Mouse (Mus musculus): ENCODE measurements around the gene Mocs3. TPM values are rescaled to one million over a fixed set of nuclear protein-coding genes. Genes with fewer than 3 reads are reported as not detected.

Mocs3 gene
- polyA plus RNA-seq, 1 experiment from 2014 or later: 4.2 TPM

- Histone ChIP-seq H3K4me1 (peaks cover 33% of the 10 kb centered on the region), H3K36me3 (peaks cover 67% of the 10 kb centered on the region), H3K4me2 (peak within 1 kb of the TSS; percentile 89), H3K9ac (peak within 1 kb of the TSS; percentile 100), H3K27me3 (replicated peaks) (no peaks in the 10 kb centered on the region), H3K27ac (replicated peaks) (peak within 1 kb of the TSS; percentile 99), H3K4me3 (peak within 1 kb of the TSS; percentile 99), H3K9me3 (no peaks in the 10 kb centered on the region)
- peak; percentile 85 for ATAC-seq (ENCODE audit: extremely low read depth, insufficient number of reproducible peaks, low FRiP score, low TSS enrichment)
- under 1% methylated on average over 70 of the region's 89 CpGs for WGBS
Measured at GRCm38 (mm10) chr2:168206725-168207644, 23.4 kb upstream of the Mocs3 start, which contains the start of gene Adnp. Gene Adnp, minus strand, starts transcription at chr2:168207112.

DNA sequence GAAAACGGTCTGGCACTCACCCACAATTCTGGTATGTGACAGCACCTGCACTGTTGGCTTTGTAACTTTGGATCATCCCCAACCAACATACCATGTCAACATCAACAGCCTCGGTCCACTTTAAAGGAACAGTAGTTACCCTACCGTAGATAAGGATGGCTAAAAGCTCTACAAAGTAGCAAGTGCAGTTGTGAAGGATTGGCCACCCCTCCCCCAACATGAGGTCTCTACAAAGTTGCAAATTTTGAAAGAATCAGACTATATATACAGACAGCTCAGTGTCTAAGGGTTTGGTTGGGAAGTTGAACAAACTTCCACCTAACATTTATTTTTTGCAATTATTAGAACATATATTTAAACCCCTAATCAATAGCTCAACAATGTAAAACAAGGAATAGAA lies 22.5 kb upstream of the Mocs3 start:
- Histone ChIP-seq H3K9me3 (no peaks in the 10 kb centered on the region), H3K4me2 (peak overlapping the region; percentile 70), H3K4me1 (peaks cover 24% of the 10 kb centered on the region), H3K4me3 (peak overlapping the region; percentile 99; the same call in 1 of the 2 replicates), H3K27ac (replicated peaks) (peak overlapping the region; percentile 99), H3K27me3 (replicated peaks) (no peaks in the 10 kb centered on the region), H3K36me3 (peaks cover 67% of the 10 kb centered on the region), H3K9ac (peak overlapping the region; percentile 100; the same call in 1 of the 2 replicates)
- 91% methylated on average over 3 of the region's 3 CpGs for WGBS
- ATAC-seq (ENCODE audit: extremely low read depth, insufficient number of reproducible peaks, low FRiP score, low TSS enrichment): no peak

DNA sequence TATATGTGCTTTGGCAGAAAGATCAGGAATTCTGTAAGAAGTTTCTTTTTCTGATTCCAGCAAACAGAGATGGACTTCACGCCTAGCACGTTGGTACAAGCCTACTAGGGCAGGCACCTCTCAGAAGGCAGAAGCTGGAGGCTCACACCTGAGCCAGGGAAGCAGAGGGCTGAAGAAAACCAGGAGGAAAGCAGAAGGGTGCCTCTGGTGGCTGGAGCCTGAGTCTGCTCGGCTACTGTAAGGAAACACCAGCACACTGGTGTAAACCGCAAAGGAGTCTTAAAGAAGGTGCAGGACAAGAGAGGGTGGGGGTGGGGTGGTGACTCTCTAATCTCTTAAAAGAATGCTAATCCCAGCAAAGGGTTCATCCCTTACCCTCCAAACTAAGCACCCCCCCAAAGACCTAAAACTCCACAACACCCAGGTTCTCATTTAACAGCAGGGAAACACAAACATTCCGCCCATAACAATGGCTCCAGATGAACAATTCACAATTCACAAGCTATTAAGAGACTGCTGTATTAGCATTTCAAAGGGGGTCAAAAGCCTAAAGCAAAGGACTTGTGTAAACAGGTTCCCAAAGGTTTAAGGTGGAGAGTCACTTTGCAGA lies 16.5 kb upstream of the Mocs3 start:
- WGBS: 57% methylated on average over 5 of the region's 5 CpGs
- no peak overlapping the region for H3K9ac ChIP-seq
- H3K27me3 ChIP-seq (replicated peaks): no peaks in the 10 kb centered on the region
- no peak overlapping the region for H3K27ac ChIP-seq (replicated peaks)
- H3K4me3 ChIP-seq: no peak overlapping the region
- ATAC-seq (ENCODE audit: extremely low read depth, insufficient number of reproducible peaks, low FRiP score, low TSS enrichment): no peak
- H3K9me3 ChIP-seq: no peaks in the 10 kb centered on the region
- H3K4me1 ChIP-seq: no peaks in the 10 kb centered on the region
- H3K36me3 ChIP-seq: peaks cover 95% of the 10 kb centered on the region
- H3K4me2 ChIP-seq: no peak overlapping the region

- no peak overlapping the region for H3K9ac ChIP-seq
- peaks cover 82% of the 10 kb centered on the region for H3K36me3 ChIP-seq
- H3K4me3 ChIP-seq: no peak overlapping the region
- no peaks in the 10 kb centered on the region for H3K9me3 ChIP-seq
- H3K27me3 ChIP-seq (replicated peaks): no peaks in the 10 kb centered on the region
- no peak overlapping the region for H3K27ac ChIP-seq (replicated peaks)
- no peak for ATAC-seq (ENCODE audit: extremely low read depth, insufficient number of reproducible peaks, low FRiP score, low TSS enrichment)
- H3K4me1 ChIP-seq: peaks cover 6% of the 10 kb centered on the region
- 83% methylated on average over 6 of the region's 6 CpGs for WGBS
- no peak overlapping the region for H3K4me2 ChIP-seq
Measured at GRCm38 (mm10) chr2:168223326-168223725, 7.1 kb upstream of the Mocs3 start.

DNA sequence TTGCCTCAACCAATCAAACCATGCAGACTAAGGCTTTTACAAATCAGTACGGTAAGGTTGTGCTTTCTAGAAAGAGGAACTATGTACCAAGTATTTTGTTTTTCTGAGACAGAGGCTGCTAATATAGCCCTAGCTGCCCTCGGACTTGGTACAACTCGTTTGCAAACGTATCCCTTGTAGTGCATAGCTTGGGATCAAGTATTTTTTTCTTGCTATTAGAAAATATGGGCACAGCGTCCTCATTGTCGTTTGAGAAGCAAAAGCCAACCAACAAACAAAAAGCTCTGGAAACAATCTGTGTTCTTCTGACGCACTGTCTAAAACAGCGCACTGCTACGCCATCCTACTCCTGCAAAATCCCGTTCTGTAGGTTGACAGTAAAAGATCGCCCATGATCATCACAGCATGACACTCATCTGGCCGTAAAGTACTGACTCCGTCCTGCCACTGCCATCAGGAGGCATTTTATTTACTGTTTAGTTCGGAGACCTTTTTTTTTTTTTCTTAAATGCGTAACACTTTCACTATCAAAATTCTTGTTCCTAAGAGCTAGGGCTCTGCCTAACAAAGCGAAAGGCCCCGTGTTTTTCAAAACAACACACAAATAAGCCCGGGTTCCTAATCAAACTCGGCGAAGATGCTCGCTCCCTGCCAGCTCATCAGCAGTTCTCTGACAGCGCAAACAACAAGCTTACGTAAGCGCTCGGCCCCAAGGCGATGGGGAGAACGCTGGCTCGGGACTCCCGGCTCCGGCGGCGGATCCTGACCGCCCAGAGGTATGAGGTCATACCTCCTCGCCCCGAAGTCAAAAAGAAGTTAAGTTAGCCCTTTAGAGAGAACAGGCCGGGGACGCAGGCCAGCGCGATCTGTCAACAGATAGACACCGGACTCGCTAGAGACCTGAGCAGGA lies 1.1 kb upstream of the Mocs3 start:
- Histone ChIP-seq H3K4me1 (peaks cover 33% of the 10 kb centered on the region), H3K27ac (replicated peaks) (peak overlapping the region; percentile 95), H3K4me3 (peak overlapping the region; percentile 100), H3K9me3 (no peaks in the 10 kb centered on the region), H3K4me2 (peak overlapping the region; percentile 99), H3K9ac (peak overlapping the region; percentile 98), H3K27me3 (replicated peaks) (no peaks in the 10 kb centered on the region), H3K36me3 (peaks cover 58% of the 10 kb centered on the region)
- 16% methylated on average over 41 of the region's 41 CpGs for WGBS
- peak; percentile 11; the same call in 1 of the 2 replicates for ATAC-seq (ENCODE audit: extremely low read depth, insufficient number of reproducible peaks, low FRiP score, low TSS enrichment)

DNA sequence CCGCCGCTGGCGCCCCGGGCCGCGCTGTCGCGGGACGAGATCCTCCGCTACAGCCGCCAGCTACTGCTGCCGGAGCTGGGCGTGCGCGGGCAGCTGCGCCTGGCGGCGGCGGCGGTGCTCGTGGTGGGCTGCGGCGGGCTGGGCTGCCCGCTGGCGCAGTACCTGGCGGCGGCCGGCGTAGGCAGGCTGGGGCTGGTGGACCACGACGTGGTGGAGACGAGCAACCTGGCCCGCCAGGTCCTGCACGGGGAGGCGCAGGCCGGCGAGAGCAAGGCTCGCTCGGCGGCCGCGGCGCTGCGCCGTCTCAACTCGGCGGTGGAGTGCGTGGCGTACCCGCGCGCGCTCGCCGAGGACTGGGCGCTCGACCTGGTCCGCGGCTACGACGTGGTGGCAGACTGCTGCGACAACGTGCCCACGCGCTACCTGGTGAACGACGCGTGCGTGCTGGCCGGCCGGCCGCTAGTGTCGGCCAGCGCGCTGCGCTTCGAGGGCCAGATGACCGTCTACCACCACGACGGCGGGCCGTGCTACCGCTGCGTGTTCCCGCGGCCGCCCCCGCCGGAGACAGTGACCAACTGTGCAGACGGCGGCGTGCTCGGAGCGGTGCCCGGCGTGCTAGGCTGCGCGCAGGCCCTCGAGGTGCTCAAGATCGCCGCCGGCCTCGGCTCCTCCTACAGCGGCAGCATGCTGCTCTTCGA lies 500 bp downstream of the Mocs3 start:
- Histone ChIP-seq H3K4me2 (peak overlapping the region; percentile 99), H3K4me1 (peaks cover 33% of the 10 kb centered on the region), H3K4me3 (peak overlapping the region; percentile 100), H3K27ac (replicated peaks) (peak overlapping the region; percentile 95), H3K9me3 (no peaks in the 10 kb centered on the region), H3K27me3 (replicated peaks) (no peaks in the 10 kb centered on the region), H3K36me3 (peaks cover 48% of the 10 kb centered on the region), H3K9ac (peak overlapping the region; percentile 98)
- ATAC-seq (ENCODE audit: extremely low read depth, insufficient number of reproducible peaks, low FRiP score, low TSS enrichment): peak; percentile 39; the same call in 1 of the 2 replicates
- WGBS: 2% methylated on average over 97 of the region's 105 CpGs

DNA sequence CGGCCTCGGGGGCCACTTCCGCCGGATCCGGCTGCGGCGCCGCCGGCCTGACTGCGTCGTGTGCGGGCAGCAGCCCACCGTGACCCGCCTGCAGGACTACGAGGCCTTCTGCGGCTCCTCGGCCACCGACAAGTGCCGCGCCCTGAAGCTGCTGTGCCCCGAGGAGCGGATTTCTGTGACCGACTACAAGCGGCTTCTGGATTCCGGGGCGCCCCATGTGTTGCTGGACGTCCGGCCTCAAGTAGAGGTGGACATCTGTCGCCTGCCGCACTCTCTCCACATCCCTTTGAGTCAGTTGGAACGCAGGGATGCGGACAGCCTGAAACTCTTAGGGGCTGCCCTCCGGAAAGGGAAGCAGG lies 1.0 kb downstream of the Mocs3 start:
- peaks cover 33% of the 10 kb centered on the region for H3K4me1 ChIP-seq
- peak overlapping the region; percentile 98 for H3K9ac ChIP-seq
- no peak for ATAC-seq (ENCODE audit: extremely low read depth, insufficient number of reproducible peaks, low FRiP score, low TSS enrichment)
- WGBS: 47% methylated on average over 33 of the region's 33 CpGs
- no peaks in the 10 kb centered on the region for H3K27me3 ChIP-seq (replicated peaks)
- no peaks in the 10 kb centered on the region for H3K9me3 ChIP-seq
- peaks cover 43% of the 10 kb centered on the region for H3K36me3 ChIP-seq
- H3K27ac ChIP-seq (replicated peaks): no peak overlapping the region
- H3K4me3 ChIP-seq: peak overlapping the region; percentile 100
- H3K4me2 ChIP-seq: peak overlapping the region; percentile 99

DNA sequence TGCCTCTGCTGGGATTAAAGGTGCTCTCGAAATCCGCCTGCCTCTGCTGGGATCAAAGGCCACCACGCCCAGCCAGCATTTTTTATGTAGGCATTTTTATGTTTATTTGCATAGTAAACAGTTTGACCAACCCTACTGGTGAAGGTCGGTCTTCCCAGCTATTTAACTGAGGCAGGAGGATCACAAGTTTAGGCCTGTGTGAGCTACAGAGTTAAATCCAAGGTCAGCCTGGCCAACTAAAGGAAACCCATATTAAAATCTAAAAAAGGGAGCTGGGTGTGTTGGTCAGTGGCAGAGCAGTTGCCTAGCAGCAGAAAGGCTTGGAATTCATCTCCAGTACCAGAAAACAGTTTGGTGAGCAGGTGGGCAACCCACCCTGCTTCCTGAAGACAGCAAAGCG lies 2.9 kb downstream of the Mocs3 start:
- Histone ChIP-seq H3K36me3 (peaks cover 34% of the 10 kb centered on the region), H3K4me3 (no peak overlapping the region), H3K27ac (replicated peaks) (no peak overlapping the region), H3K4me2 (no peak overlapping the region), H3K9ac (no peak overlapping the region), H3K4me1 (peaks cover 28% of the 10 kb centered on the region), H3K9me3 (peaks cover 6% of the 10 kb centered on the region; the same call in 1 of the 2 replicates), H3K27me3 (replicated peaks) (no peaks in the 10 kb centered on the region)
- ATAC-seq (ENCODE audit: extremely low read depth, insufficient number of reproducible peaks, low FRiP score, low TSS enrichment): no peak
- WGBS: 92% methylated on average over 5 of the region's 5 CpGs

- no peak overlapping the region for H3K9ac ChIP-seq
- peaks cover 15% of the 10 kb centered on the region for H3K36me3 ChIP-seq
- H3K27ac ChIP-seq (replicated peaks): no peak overlapping the region
- H3K9me3 ChIP-seq: peaks cover 21% of the 10 kb centered on the region
- 0 out of 2 replicates have a peak, but pooled peaks cover 6% of the 10 kb centered on the region for H3K4me1 ChIP-seq
- ATAC-seq (ENCODE audit: extremely low read depth, insufficient number of reproducible peaks, low FRiP score, low TSS enrichment): no peak
- no peak overlapping the region for H3K4me2 ChIP-seq
- no peak overlapping the region for H3K4me3 ChIP-seq
- peaks cover 13% of the 10 kb centered on the region; the same call in 1 of the 2 replicates for H3K27me3 ChIP-seq (replicated peaks)
- WGBS: 78% methylated on average over 4 of the region's 4 CpGs
Measured at GRCm38 (mm10) chr2:168238335-168238734, 7.9 kb downstream of the Mocs3 start.

DNA sequence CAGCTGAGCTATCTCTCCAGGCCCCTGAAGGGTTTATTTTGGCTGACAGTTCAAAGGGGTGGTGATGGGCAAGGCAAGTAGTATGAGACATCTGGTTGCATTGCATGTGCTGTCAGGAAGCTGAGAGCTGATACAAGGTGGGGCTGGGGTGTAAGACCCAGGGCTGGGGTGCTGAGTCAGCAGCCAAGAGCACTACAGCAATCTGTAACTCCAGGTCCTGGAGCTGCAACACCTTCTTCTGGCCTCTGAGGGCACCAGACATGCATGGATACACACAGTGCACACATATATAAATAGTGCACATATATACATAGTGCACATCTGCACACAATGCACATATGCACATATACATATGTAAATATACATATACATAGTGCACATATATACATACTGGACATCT lies 12.4 kb downstream of the Mocs3 start:
- ATAC-seq (ENCODE audit: extremely low read depth, insufficient number of reproducible peaks, low FRiP score, low TSS enrichment): no peak
- H3K9ac ChIP-seq: no peak overlapping the region
- no peak overlapping the region for H3K4me2 ChIP-seq

More for the DNA sequence above, 12.4 kb downstream of the Mocs3 start:
- Histone ChIP-seq H3K27me3 (replicated peaks) (peaks cover 54% of the 10 kb centered on the region), H3K36me3 (no peaks in the 10 kb centered on the region), H3K9me3 (peaks cover 16% of the 10 kb centered on the region), H3K27ac (replicated peaks) (no peak overlapping the region), H3K4me1 (0 out of 2 replicates have a peak, but pooled peaks cover 6% of the 10 kb centered on the region), H3K4me3 (no peak overlapping the region)

Data from heart, embryonic 13.5 days (tissue).